Mouse (Mus musculus) C2C12 (cell line): Measurements from ENCODE around the gene Rcc2.

Experiments
- CEBPB ChIP-seq: IDR thresholded peaks from one replicate; pipeline ENCODE4 v1.6.1; 2011; ENCODE audit warnings: low read depth, mild to moderate bottlenecking, control low read depth, moderate library complexity
- CTCF ChIP-seq: IDR thresholded peaks from one replicate; pipeline ENCODE4 v1.5.1; 2011; ENCODE audit not compliant: control insufficient read depth, insufficient read depth, insufficient read length
- FOSL1 ChIP-seq: IDR thresholded peaks from one replicate; pipeline ENCODE4 v1.8.0; 2011; ENCODE audit warnings: mild to moderate bottlenecking, low read length; ENCODE audit not compliant: poor library complexity, insufficient read depth, severe bottlenecking
- MAX ChIP-seq: IDR thresholded peaks from one replicate; pipeline ENCODE4 v1.6.1; 2011; ENCODE audit warnings: mild to moderate bottlenecking, control low read depth
- MYOD1 ChIP-seq: IDR thresholded peaks from one replicate; pipeline ENCODE4 v1.6.1; 2011; ENCODE audit warnings: low read depth; ENCODE audit not compliant: control insufficient read depth, insufficient read length
- MYOG ChIP-seq: IDR thresholded peaks from one replicate; pipeline ENCODE4 v1.6.1; 2011; ENCODE audit not compliant: control insufficient read depth, insufficient read length; ENCODE audit errors: extremely low read depth
- USF1 ChIP-seq: IDR thresholded peaks from one replicate; pipeline ENCODE4 v1.6.1; 2011; ENCODE audit warnings: low read depth, mild to moderate bottlenecking, control low read depth, moderate library complexity

DNA sequence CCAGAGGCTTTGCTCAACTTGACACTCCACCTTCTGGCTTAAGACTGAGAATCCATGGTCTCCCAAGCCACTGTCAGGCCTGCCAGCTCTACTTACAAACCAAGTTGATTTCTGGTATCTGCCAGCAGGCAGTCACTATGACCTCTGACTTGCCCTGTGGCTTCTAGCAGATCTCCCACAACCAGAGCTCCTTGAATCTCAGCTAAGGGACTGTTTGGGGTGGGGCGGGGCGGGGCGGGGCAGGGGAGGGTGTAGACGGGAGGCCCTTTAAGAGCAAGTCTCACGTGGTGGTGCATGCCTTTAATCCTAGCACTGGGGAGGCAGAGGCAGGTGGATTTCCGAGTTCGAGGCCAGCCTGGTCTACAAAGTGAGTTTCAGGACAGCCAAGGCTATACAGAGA, 32.5 kb downstream of the Rcc2 start:
- no peak for TF ChIP-seq CTCF
- TF ChIP-seq CEBPB: no peak
- TF ChIP-seq USF1: no peak
- TF ChIP-seq MAX: no peak
- TF ChIP-seq FOSL1: no peak
- TF ChIP-seq MYOG: no peak
- TF ChIP-seq MYOD1: no peak
